Mouse (Mus musculus) neural tube, embryonic 10.5 days (tissue): ENCODE results near the gene Pcsk2.

Experiments used
- DNase-seq: peaks from one replicate; pipeline ENCODE4 v3.0.0-alpha.2; 2017; ENCODE audit warnings: low spot score; ENCODE audit errors: extremely low spot score

The Pcsk2 gene

GRCm38 (mm10) chr2:143724720-143725119 is 178.8 kb downstream of the Pcsk2 start:
- no peak for DNase-seq

DNA sequence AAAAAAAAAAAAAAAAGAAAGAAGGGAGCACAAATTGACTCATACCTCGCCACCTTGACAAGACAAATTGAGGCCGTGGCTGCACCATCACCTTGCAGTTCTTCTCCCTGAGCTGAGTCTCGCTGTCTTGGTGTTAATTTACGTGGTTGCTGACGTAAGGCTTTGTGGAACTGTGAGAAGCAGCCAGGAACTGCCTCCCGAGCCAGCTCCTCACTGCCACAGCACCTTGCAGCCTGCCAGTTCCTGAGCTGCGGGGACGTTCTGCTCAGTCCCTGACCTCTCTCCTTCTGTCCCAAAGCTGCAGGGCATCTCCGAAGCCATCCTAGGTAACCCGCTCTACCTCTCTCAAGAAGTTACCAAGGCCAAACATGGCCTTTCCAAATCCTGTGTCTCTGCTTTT is 186.5 kb downstream of the Pcsk2 start:
- no peak for DNase-seq

GRCm38 (mm10) chr2:143735442-143735841 is 189.5 kb downstream of the Pcsk2 start:
- no peak for DNase-seq

DNA sequence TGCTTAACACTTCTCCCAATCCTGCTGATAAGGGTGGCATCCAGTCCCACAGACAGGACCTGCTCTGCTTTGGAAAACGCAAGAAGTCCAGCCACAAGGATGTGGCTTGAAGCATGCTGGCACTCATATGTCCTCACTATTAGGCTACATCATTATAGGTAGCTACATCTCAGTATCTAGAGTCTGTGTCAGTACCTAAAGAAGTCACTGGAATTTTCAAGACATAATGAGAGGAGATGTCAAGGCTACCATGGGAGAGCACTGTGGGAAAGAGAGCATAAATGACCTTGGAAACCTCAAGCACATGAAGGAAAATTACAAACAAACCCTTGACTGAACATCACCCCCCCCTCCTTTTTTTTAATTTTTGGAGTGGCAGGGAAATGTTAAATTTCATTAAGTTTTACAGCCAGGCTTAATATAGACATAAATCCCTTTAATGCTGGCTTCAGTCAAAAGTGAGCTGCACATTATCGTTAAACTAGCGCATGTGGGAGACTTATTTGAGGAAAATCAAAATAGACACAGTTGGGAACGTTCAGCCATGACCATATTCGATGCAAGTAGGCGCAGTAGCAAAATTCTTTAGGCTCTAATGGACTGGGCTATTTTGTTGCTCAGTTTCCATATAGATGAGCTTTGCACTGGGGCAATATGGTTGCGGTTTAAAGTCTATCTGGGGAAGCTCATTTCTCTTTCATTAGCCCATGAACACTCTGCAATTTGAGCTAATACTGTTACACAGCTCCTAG is 193.7 kb downstream of the Pcsk2 start:
- DNase-seq, result no peak

- DNase-seq, result no peak
These were observed 196.5 kb downstream of the Pcsk2 start for GRCm38 (mm10) chr2:143742436-143742835.

GRCm38 (mm10) chr2:143743081-143743480 is 197.1 kb downstream of the Pcsk2 start:
- no peak for DNase-seq

DNA sequence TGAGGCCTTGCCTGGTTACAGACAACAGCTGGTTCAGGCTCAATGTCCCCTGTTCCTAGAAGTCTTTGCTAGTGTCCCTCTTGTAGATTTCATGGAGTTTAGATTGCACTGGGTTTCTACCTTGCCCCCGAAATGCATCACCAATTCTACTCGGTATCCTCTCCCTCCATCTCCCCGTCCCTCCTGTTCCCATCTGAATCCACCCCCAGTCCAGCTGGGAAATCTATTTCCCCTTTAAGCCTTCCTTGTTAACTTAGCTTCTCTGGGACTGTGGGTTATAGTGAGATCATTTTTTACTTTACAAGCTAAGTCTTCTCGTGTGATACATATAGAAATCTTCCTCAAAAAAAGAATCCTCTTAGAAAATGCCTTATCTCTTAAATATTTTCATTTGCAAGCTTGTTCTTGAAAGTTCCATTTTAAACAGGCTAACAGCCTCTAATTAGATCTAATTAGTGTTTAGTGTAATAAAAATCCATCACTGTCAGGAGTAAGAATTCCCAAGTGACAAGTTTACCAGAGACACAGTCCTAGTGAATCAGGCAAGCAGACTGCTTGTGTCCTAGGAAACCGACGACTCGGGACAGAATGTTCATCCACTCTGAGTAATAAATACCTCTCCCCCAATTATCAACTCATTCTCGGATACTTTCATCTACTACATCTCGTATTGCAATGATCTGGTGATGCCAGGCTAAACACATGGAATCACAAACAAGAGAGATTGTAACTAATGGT is 206.3 kb downstream of the Pcsk2 start:
- DNase-seq, result no peak

DNA sequence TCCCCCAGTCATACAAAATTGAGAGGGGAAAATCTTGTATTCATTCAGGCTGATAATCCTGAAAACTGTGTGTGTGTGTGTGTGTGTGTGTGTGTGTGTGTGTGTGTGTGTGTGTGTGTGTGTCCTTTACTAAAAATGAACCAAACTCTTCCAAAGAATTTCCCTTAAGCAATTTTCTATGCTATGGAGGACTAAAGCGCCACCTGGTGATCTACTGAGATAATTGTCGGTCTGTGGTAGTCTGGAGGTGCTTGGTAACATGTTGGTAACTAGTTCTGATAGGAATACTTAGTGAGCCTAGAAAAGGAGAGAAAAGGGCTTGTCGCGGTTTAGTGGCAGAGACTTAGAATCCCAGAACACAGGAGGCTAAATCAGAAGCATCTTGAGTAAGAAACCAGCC is 230.5 kb downstream of the Pcsk2 start:
- DNase-seq, result peak; percentile 17

GRCm38 (mm10) chr2:143780310-143780709 is 234.4 kb downstream of the Pcsk2 start:
- DNase-seq, result no peak

DNA sequence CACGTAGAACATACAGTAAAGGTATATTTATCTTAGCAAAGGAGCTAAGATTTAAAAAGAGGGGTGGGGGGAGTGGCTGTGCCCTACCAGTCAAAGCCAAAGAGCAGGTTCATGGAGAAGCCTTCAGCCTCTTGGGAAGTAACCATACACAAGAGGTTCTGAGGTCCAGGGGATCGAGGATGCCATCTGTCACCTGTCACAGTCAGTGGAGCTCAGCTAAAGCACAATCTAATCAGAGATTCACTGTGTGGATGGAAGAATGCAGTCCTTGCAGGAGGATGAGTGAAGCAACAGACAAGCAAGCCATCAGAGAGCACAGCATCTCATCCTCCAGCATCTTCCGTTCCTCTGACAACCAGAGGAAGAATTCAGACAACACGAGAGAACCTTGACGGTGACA is 244.0 kb downstream of the Pcsk2 start:
- DNase-seq, result no peak

GRCm38 (mm10) chr2:143795858-143796257 is 249.9 kb downstream of the Pcsk2 start:
- DNase-seq, result no peak

- DNase-seq, result no peak
These were observed 250.5 kb downstream of the Pcsk2 start for GRCm38 (mm10) chr2:143796335-143797013.

DNA sequence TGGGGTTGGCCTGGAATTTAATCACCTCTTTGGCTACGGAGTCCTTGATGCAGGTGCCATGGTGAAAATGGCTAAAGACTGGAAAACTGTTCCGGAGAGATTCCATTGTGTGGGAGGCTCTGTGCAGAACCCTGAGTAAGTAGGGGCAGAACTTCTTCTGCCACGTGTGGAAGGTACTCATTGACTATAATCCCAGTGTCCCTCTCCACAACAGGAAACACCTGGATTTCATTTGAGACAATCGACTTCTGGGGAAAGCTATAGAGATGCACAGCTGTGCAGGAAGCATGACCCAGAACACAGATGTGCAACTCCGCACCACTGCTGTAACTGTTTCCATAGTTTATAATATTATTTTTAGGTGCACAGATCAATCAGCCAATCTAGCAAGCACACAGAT is 255.1 kb downstream of the Pcsk2 start:
- DNase-seq, result no peak

DNA sequence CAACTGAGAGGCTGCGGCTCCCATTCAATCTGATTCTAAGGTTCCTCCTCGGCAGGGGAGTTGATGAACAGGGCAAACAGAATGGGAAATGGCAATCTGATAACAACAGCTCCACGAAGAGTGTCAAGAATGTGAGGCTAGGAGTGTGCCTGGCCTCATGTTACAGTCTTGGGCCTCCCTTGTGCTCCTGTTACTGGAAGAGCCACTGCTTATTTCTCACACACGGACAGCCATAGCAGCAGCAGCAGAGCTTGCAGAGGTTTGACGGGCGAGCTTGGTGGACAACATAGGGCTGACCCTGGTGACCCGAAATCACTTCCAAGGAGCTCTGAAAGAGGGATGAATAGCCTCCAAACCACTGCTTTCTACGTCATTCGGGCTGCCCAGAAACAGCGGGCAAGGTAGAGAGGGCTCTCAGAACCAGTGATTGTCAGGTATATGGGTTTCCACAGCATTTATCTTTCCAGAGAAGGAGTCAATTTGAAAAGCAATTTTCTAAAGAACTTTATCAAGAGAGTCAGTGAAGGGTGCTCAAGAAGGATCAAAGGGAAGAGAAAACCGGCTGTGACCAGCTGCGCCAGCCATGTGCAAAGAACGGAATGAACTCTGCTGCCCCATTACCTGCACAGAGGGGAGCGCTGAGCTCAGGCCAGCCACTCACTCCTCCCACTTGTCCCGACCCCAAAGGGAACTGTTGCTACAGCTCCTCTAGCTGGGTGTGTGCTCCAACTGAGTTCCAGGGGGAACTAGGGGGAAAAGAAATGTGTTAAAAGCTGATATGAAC is 260.4 kb downstream of the Pcsk2 start:
- no peak for DNase-seq

GRCm38 (mm10) chr2:143806924-143807664 is 261.1 kb downstream of the Pcsk2 start:
- DNase-seq, result no peak

DNA sequence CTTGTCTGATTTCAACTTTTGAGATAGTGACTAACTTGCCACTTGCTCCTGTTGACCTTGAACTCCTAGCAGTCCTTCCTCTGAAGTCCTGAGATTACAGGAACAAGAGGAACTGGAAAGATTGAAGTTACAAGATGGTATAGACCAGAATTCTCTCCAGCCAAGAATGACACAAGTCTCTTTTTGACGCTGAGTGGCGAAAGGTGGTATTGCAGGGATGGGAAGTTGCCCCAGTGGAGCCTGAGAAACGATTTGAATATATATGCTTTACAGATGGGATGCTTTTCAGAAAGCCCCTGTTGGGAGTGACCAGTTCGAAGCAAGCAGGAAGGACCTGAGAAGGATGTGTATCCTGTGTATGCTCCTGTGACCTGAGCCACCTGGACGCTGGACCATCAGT is 262.8 kb downstream of the Pcsk2 start:
- DNase-seq, result no peak

- no peak for DNase-seq
These were observed 266.3 kb downstream of the Pcsk2 start for GRCm38 (mm10) chr2:143812262-143812661.

- DNase-seq, result no peak
These were observed 267.5 kb downstream of the Pcsk2 start for GRCm38 (mm10) chr2:143813461-143813860.

- no peak for DNase-seq
These were observed 285.7 kb downstream of the Pcsk2 start for GRCm38 (mm10) chr2:143831645-143832044.

DNA sequence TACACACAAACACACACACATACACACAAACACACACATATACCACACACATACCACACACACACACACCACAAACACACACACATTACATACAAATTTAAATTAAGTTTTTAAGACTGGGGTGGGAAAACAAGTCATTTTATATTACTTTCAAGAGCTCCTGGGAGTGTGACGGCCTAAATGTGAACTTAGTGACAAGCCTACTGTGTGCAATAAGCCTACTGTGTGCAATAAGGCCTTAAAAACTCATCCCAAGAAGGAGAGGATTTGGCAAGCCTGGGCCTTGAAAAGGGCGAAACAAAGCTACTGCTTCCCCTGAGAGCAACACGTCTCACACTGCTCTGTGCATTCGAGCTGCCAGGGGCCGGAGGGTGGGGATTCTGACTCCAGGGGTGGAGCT is 286.8 kb downstream of the Pcsk2 start:
- no peak for DNase-seq

DNA sequence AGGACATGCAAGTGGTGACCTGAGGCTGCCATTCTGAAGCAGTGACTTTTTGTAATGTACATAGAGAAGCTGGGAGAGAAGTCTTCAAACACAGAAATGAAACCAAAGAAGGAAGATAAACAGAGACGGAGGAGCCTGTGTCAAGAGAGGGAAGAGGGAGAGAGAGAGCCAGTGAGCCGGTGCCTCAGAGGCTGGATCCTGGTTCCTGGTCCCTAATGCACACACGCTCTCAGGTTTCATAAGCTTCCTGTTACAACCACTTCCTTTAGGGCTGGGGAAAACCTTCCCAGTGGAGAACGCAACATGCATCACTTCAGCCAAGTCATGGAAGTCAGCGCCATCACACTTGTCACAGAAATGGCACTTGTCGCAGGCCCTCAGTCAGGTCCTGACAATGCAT is 288.1 kb downstream of the Pcsk2 start:
- DNase-seq, result no peak
